Mouse (Mus musculus) testis, adult 2 months (tissue): Measurements from ENCODE around the gene Hps5.

Source experiments
- CTCF ChIP-seq: fragments of 200-500 bp; IDR thresholded peaks from 2 replicates; pipeline ENCODE4 v1.5.1; 2012; ENCODE audit warnings: low read depth, mild to moderate bottlenecking, inconsistent platforms, low read length, moderate library complexity; ENCODE audit not compliant: control insufficient read depth, insufficient read depth, insufficient replicate concordance
- POLR2A ChIP-seq: fragments of 200-500 bp; IDR thresholded peaks from 2 replicates; pipeline ENCODE4 v1.6.1; 2012; ENCODE audit warnings: low read depth, mild to moderate bottlenecking, inconsistent platforms, low read length, moderate library complexity; ENCODE audit not compliant: control insufficient read depth

DNA sequence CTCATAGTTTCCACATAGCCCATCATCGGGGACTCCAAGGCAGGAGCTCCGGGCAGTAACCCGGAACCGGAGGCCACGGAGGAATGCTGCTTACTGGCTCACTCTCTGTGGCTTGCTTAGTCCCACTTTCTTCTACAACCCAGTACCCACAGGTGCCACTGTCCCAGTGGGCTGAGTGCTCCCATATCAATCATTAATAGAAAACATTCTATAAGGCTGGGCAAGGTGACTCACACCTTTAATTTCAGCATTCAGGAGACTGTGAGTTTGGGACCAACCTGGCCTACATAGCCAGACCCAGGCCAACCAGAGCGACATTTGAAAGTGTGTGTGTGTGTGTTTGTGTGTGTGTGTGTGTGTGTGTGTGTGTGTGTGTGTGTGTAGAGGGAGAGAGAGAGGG is 72.5 kb downstream of the Hps5 start:
- TF ChIP-seq CTCF, result no peak
- no peak for TF ChIP-seq POLR2A
